Mouse (Mus musculus): ENCODE data around the gene Nrxn2.

- no peak for TF ChIP-seq CTCF (IDR thresholded peaks at IDR 0.05; ENCODE audit: low read depth, low read length)
- no peak for TF ChIP-seq GATA1 (IDR thresholded peaks at IDR 0.05; ENCODE audit: borderline replicate concordance, low read length)
Measured at GRCm38 (mm10) chr19:6560246-6560815, 141.8 kb downstream of the Nrxn2 start.

Data from G1E (cell line).